Mouse (Mus musculus) limb, embryonic 15.5 days (tissue): ENCODE results near the gene Tpm3-rs7. TPM values are rescaled to one million over a fixed set of nuclear protein-coding genes. Genes with fewer than 3 reads are reported as not detected.
"Not testable (repeated sequence)": the region's sequence is repeated elsewhere in the genome, so short reads cannot be mapped to it uniquely, and the experiment has no call there.

Experiments
- ATAC-seq: fragments of 200-750 bp; cut with Nextera tagmentation; 2 replicates; pipeline ENCODE4 v1.8.0; 2017; ENCODE audit warnings: low read depth, moderate TSS enrichment; ENCODE audit not compliant: insufficient number of reproducible peaks, low FRiP score, low TSS enrichment
- H3K27ac ChIP-seq: fragments of 300-500 bp; sonication (generic); 2 replicates; pipeline ENCODE4 v1.5.1; 2015; ENCODE audit warnings: moderate library complexity, mild to moderate bottlenecking, inconsistent platforms
- H3K27me3 ChIP-seq: fragments of 300-500 bp; sonication (generic); 2 replicates; pipeline ENCODE4 v1.6.1; 2015; ENCODE audit warnings: inconsistent platforms
- H3K36me3 ChIP-seq: fragments of 300-500 bp; sonication (generic); 2 replicates; pipeline ENCODE4 v1.6.1; 2015; ENCODE audit warnings: inconsistent platforms
- H3K4me1 ChIP-seq: fragments of 300-500 bp; sonication (generic); 2 replicates; pipeline ENCODE4 v1.6.1; 2015; ENCODE audit warnings: inconsistent platforms
- H3K4me2 ChIP-seq: fragments of 300-500 bp; sonication (generic); 2 replicates; pipeline ENCODE4 v1.6.1; 2015; ENCODE audit warnings: mild to moderate bottlenecking, inconsistent platforms
- H3K4me3 ChIP-seq: fragments of 300-500 bp; sonication (generic); 2 replicates; pipeline ENCODE4 v1.5.1; 2015; ENCODE audit warnings: mild to moderate bottlenecking, inconsistent platforms
- H3K9ac ChIP-seq: fragments of 300-500 bp; sonication (generic); 2 replicates; pipeline ENCODE4 v1.6.1; 2015; ENCODE audit warnings: inconsistent platforms
- H3K9me3 ChIP-seq: fragments of 300-500 bp; sonication (generic); 2 replicates; pipeline ENCODE4 v1.6.1; 2016; ENCODE audit warnings: inconsistent platforms
- WGBS: fragments of 180-500 bp; shearing (Covaris S2); methylation state at CpG from one replicate; pipeline ENCODE4 v1.1.7; 2015; 5-methylcytosine and 5-hydroxymethylcytosine counted together
- polyA plus RNA-seq: library from polyadenylated mRNA; unstranded; fragments of >200 nt; fragmentation: Nextera tagmentation; extraction: Ambion mirVana; gene quantifications from 2 replicates; pipeline ENCODE4 v1.2.1, GENCODE M21; 2015

The Tpm3-rs7 gene
- polyA plus RNA-seq, result 5.7 and 6.8 TPM in 2 replicates

GRCm38 (mm10) chr14:113314499-113314898 lies at the start of gene Tpm3-rs7:
TSS of gene Tpm3-rs7 (plus strand) at chr14:113314608.
- 94% methylated on average over 16 of the region's 16 CpGs for WGBS
- H3K4me3 ChIP-seq, ATAC-seq, H3K36me3 ChIP-seq, H3K9ac ChIP-seq, H3K4me2 ChIP-seq, H3K27me3 ChIP-seq, H3K27ac ChIP-seq, H3K9me3 ChIP-seq, H3K4me1 ChIP-seq: not testable (repeated sequence)

GRCm38 (mm10) chr14:113317023-113317422 lies 2.6 kb downstream of the Tpm3-rs7 start:
- H3K27ac ChIP-seq, result no peak overlapping the region
- no peak overlapping the region for H3K4me3 ChIP-seq
- no peaks in the 10 kb centered on the region for H3K36me3 ChIP-seq
- H3K4me1 ChIP-seq, result no peaks in the 10 kb centered on the region
- no peak overlapping the region for H3K4me2 ChIP-seq
- no peak for ATAC-seq
- 88% methylated on average over 1 of the region's 1 CpGs for WGBS
- no peaks in the 10 kb centered on the region for H3K9me3 ChIP-seq
- no peak overlapping the region for H3K9ac ChIP-seq
- no peaks in the 10 kb centered on the region for H3K27me3 ChIP-seq

- Histone ChIP-seq H3K27ac (no peak overlapping the region), H3K4me1 (no peaks in the 10 kb centered on the region), H3K27me3 (no peaks in the 10 kb centered on the region), H3K4me3 (no peak overlapping the region), H3K9me3 (no peaks in the 10 kb centered on the region), H3K4me2 (no peak overlapping the region), H3K36me3 (no peaks in the 10 kb centered on the region), H3K9ac (no peak overlapping the region)
- 65% methylated on average over 1 of the region's 1 CpGs for WGBS
- no peak for ATAC-seq
Measured at GRCm38 (mm10) chr14:113363361-113363760, 49.0 kb downstream of the Tpm3-rs7 start.
